Mouse (Mus musculus) forebrain, embryonic 11.5 days (tissue): Measurements from ENCODE around the gene L3mbtl1. TPM values are rescaled to one million over a fixed set of nuclear protein-coding genes. Genes with fewer than 3 reads are reported as not detected.

Experiments
- polyA plus RNA-seq: library from polyadenylated mRNA; unstranded; fragments of >200 nt; fragmentation: Nextera tagmentation; extraction: Ambion mirVana; gene quantifications from 2 replicates; pipeline ENCODE4 v1.2.1, GENCODE M21; 2014

The L3mbtl1 gene
- polyA plus RNA-seq, 1 experiment from 2014 or later, result 0.21 TPM

Other genes with a start within 250 kb of the L3mbtl1 start
- gene Srsf6, start 11.9 kb upstream of the L3mbtl1 start, polyA plus RNA-seq, result 297 and 311 TPM in 2 replicates
- gene Sgk2, start 43.9 kb downstream of the L3mbtl1 start, polyA plus RNA-seq, result not detected in 2 replicates
- 52.7 and 58.7 TPM in 2 replicates for gene Ift52, start 73.9 kb downstream of the L3mbtl1 start, polyA plus RNA-seq
- 54.3 and 60.4 TPM in 2 replicates for gene Mybl2, start 111.2 kb downstream of the L3mbtl1 start, polyA plus RNA-seq
- 0.35 TPM in 1 of 2 replicates, not detected in the other for gene Gtsf1l, start 144.4 kb downstream of the L3mbtl1 start, polyA plus RNA-seq